Mouse (Mus musculus): Measurements from ENCODE around the gene Lamc1. TPM values are rescaled to one million over a fixed set of nuclear protein-coding genes. Genes with fewer than 3 reads are reported as not detected.

Gene Lamc1
- polyA plus RNA-seq, 1 experiment from 2014 or later = 25.6 TPM

- WGBS = 88% methylated on average over 5 of the region's 5 CpGs
- Histone ChIP-seq H3K9me3 (replicated peaks) (no peaks in the 10 kb centered on the region), H3K4me3 (no peak overlapping the region), H3K27ac (no peak overlapping the region), H3K27me3 (ENCODE audit: low read depth, poor library complexity, severe bottlenecking) (no peaks in the 10 kb centered on the region), H3K36me3 (peaks cover 81% of the 10 kb centered on the region), H3K4me1 (no peaks in the 10 kb centered on the region)
- no peak for DNase-seq (ENCODE audit: low spot score)
Measured at GRCm38 (mm10) chr1:153224331-153224730, 108.3 kb downstream of the Lamc1 start.

GRCm38 (mm10) chr1:153219376-153219775 lies 113.2 kb downstream of the Lamc1 start:
- peaks cover 47% of the 10 kb centered on the region for H3K36me3 ChIP-seq
- H3K27ac ChIP-seq = no peak overlapping the region
- no peaks in the 10 kb centered on the region for H3K27me3 ChIP-seq (ENCODE audit: low read depth, poor library complexity, severe bottlenecking)
- H3K4me3 ChIP-seq = no peak overlapping the region
- DNase-seq (ENCODE audit: low spot score) = no peak
- no peaks in the 10 kb centered on the region for H3K4me1 ChIP-seq
- no peaks in the 10 kb centered on the region for H3K9me3 ChIP-seq (replicated peaks)
- 78% methylated on average over 9 of the region's 9 CpGs for WGBS

GRCm38 (mm10) chr1:153216516-153216915 lies 116.1 kb downstream of the Lamc1 start:
- no peaks in the 10 kb centered on the region for H3K27me3 ChIP-seq (ENCODE audit: low read depth, poor library complexity, severe bottlenecking)
- peaks cover 28% of the 10 kb centered on the region for H3K36me3 ChIP-seq
- H3K4me1 ChIP-seq = no peaks in the 10 kb centered on the region
- H3K4me3 ChIP-seq = no peak overlapping the region
- H3K27ac ChIP-seq = no peak overlapping the region
- no peaks in the 10 kb centered on the region for H3K9me3 ChIP-seq (replicated peaks)
- 87% methylated on average over 4 of the region's 4 CpGs for WGBS
- DNase-seq (ENCODE audit: low spot score) = no peak

- Histone ChIP-seq H3K36me3 (peaks cover 20% of the 10 kb centered on the region), H3K27me3 (ENCODE audit: low read depth, poor library complexity, severe bottlenecking) (no peaks in the 10 kb centered on the region), H3K4me3 (no peak overlapping the region), H3K27ac (no peak overlapping the region), H3K9me3 (replicated peaks) (no peaks in the 10 kb centered on the region), H3K4me1 (no peaks in the 10 kb centered on the region)
- DNase-seq (ENCODE audit: low spot score) = no peak
- WGBS = 73% methylated on average over 5 of the region's 5 CpGs
Measured at GRCm38 (mm10) chr1:153215676-153216075, 116.9 kb downstream of the Lamc1 start.

GRCm38 (mm10) chr1:153210992-153211391 lies 121.6 kb downstream of the Lamc1 start:
- Histone ChIP-seq H3K4me1 (no peaks in the 10 kb centered on the region), H3K36me3 (no peaks in the 10 kb centered on the region), H3K4me3 (no peak overlapping the region), H3K27ac (no peak overlapping the region), H3K27me3 (ENCODE audit: low read depth, poor library complexity, severe bottlenecking) (no peaks in the 10 kb centered on the region), H3K9me3 (replicated peaks) (no peaks in the 10 kb centered on the region)
- DNase-seq (ENCODE audit: low spot score) = no peak
- 43% methylated on average over 4 of the region's 4 CpGs for WGBS

- no peaks in the 10 kb centered on the region for H3K36me3 ChIP-seq
- no peak overlapping the region for H3K27ac ChIP-seq
- no peaks in the 10 kb centered on the region for H3K9me3 ChIP-seq (replicated peaks)
- DNase-seq (ENCODE audit: low spot score) = no peak
- 87% methylated on average over 2 of the region's 2 CpGs for WGBS
- H3K4me1 ChIP-seq = no peaks in the 10 kb centered on the region
- no peak overlapping the region for H3K4me3 ChIP-seq
- H3K27me3 ChIP-seq (ENCODE audit: low read depth, poor library complexity, severe bottlenecking) = no peaks in the 10 kb centered on the region
Measured at GRCm38 (mm10) chr1:153210198-153210597, 122.4 kb downstream of the Lamc1 start.

- Histone ChIP-seq H3K4me1 (no peaks in the 10 kb centered on the region; the same call in 1 of the 2 replicates), H3K27ac (no peak overlapping the region), H3K4me3 (no peak overlapping the region), H3K27me3 (ENCODE audit: low read depth, poor library complexity, severe bottlenecking) (no peaks in the 10 kb centered on the region), H3K9me3 (replicated peaks) (no peaks in the 10 kb centered on the region), H3K36me3 (no peaks in the 10 kb centered on the region)
- no peak for DNase-seq (ENCODE audit: low spot score)
- WGBS = 64% methylated on average over 8 of the region's 8 CpGs
Measured at GRCm38 (mm10) chr1:153202195-153202594, 130.4 kb downstream of the Lamc1 start.

- no peaks in the 10 kb centered on the region; the same call in 1 of the 2 replicates for H3K4me1 ChIP-seq
Measured at GRCm38 (mm10) chr1:153201448-153201847, 131.1 kb downstream of the Lamc1 start.

GRCm38 (mm10) chr1:153197316-153197850 lies 135.2 kb downstream of the Lamc1 start:
- Histone ChIP-seq H3K4me1 (peaks cover 5% of the 10 kb centered on the region; the same call in 1 of the 2 replicates), H3K27ac (no peak overlapping the region), H3K27me3 (ENCODE audit: low read depth, poor library complexity, severe bottlenecking) (no peaks in the 10 kb centered on the region), H3K9me3 (replicated peaks) (no peaks in the 10 kb centered on the region), H3K36me3 (no peaks in the 10 kb centered on the region), H3K4me3 (no peak overlapping the region)
- 82% methylated on average over 3 of the region's 3 CpGs for WGBS
- DNase-seq (ENCODE audit: low spot score) = no peak

More at GRCm38 (mm10) chr1:153201448-153201847, 131.1 kb downstream of the Lamc1 start:
- DNase-seq (ENCODE audit: low spot score) = no peak
- H3K4me3 ChIP-seq = no peak overlapping the region
- no peak overlapping the region for H3K27ac ChIP-seq
- H3K27me3 ChIP-seq (ENCODE audit: low read depth, poor library complexity, severe bottlenecking) = no peaks in the 10 kb centered on the region
- no peaks in the 10 kb centered on the region for H3K36me3 ChIP-seq
- H3K9me3 ChIP-seq (replicated peaks) = no peaks in the 10 kb centered on the region
- 82% methylated on average over 14 of the region's 14 CpGs for whole genome bisulfite sequencing

GRCm38 (mm10) chr1:153192945-153193344 lies 139.6 kb downstream of the Lamc1 start:
- peaks cover 8% of the 10 kb centered on the region for H3K27me3 ChIP-seq (ENCODE audit: low read depth, poor library complexity, severe bottlenecking)
- no peak overlapping the region for H3K4me3 ChIP-seq
- 0 out of 2 replicates have a peak, but pooled peaks cover 5% of the 10 kb centered on the region for H3K4me1 ChIP-seq
- WGBS = 90% methylated on average over 6 of the region's 6 CpGs
- no peaks in the 10 kb centered on the region for H3K9me3 ChIP-seq (replicated peaks)
- no peaks in the 10 kb centered on the region for H3K36me3 ChIP-seq
- no peak overlapping the region for H3K27ac ChIP-seq
- no peak for DNase-seq (ENCODE audit: low spot score)

GRCm38 (mm10) chr1:153192379-153192778 lies 140.2 kb downstream of the Lamc1 start:
- H3K4me3 ChIP-seq = no peak overlapping the region
- no peak for DNase-seq (ENCODE audit: low spot score)
- peaks cover 14% of the 10 kb centered on the region for H3K27me3 ChIP-seq (ENCODE audit: low read depth, poor library complexity, severe bottlenecking)
- 0 out of 2 replicates have a peak, but pooled peaks cover 5% of the 10 kb centered on the region for H3K4me1 ChIP-seq
- H3K9me3 ChIP-seq (replicated peaks) = no peaks in the 10 kb centered on the region
- WGBS = 84% methylated on average over 4 of the region's 4 CpGs
- H3K36me3 ChIP-seq = no peaks in the 10 kb centered on the region
- H3K27ac ChIP-seq = no peak overlapping the region

- Histone ChIP-seq H3K27ac (no peak overlapping the region), H3K36me3 (no peaks in the 10 kb centered on the region), H3K4me1 (0 out of 2 replicates have a peak, but pooled peaks cover 5% of the 10 kb centered on the region), H3K9me3 (replicated peaks) (no peaks in the 10 kb centered on the region), H3K4me3 (no peak overlapping the region), H3K27me3 (ENCODE audit: low read depth, poor library complexity, severe bottlenecking) (peaks cover 18% of the 10 kb centered on the region)
- 73% methylated on average over 5 of the region's 5 CpGs for WGBS
- no peak for DNase-seq (ENCODE audit: low spot score)
Measured at GRCm38 (mm10) chr1:153191943-153192329, 140.7 kb downstream of the Lamc1 start.

GRCm38 (mm10) chr1:153191237-153191942 lies 141.2 kb downstream of the Lamc1 start:
- Histone ChIP-seq H3K4me3 (no peak overlapping the region), H3K4me1 (peaks cover 6% of the 10 kb centered on the region; the same call in 1 of the 2 replicates), H3K36me3 (no peaks in the 10 kb centered on the region), H3K27me3 (ENCODE audit: low read depth, poor library complexity, severe bottlenecking) (peaks cover 24% of the 10 kb centered on the region), H3K9me3 (replicated peaks) (no peaks in the 10 kb centered on the region), H3K27ac (no peak overlapping the region)
- no peak for DNase-seq (ENCODE audit: low spot score)
- 86% methylated on average over 15 of the region's 15 CpGs for WGBS

Data from limb, embryonic 10.5 days (tissue).